ENCODE assay signal across 9 mouse cellular contexts in genomic region chr6:112865021-112865531, GRCm38 (mm10).
DNase-seq lines count a peak whose midpoint lies in the region; ATAC-seq lines count a peak whose summit lies in the region.
"Had no signal": no experiment of that assay in that cellular context is flagged by ENCODE, and none has a peak within 500 bp of the region (broad histone marks: within the 10 kb centered on the region; RNA-seq: fewer than 3 reads in every experiment).

No protein-coding gene starts in this region.

- H3K9me3 ChIP-seq in embryonic facial prominence, embryonic 14.5 days (ENCODE audit: control insufficient read depth, low read length), result no peaks in the 10 kb centered on the region
- H3K9me3 ChIP-seq in hindbrain, embryonic 15.5 days, result no peaks in the 10 kb centered on the region

- peak; percentile 43 for DNase-seq in kidney, postnatal 10 days
- no peak for DNase-seq in kidney, adult 18-20 months
- DNase-seq in embryonic facial prominence, embryonic 14.5 days (ENCODE audit: low spot score), result peak; percentile 64
- peak; percentile 75 for DNase-seq in ovary, adult 18-20 months (ENCODE audit: low spot score)
- DNase-seq in c-Kit-positive CD71-positive TER-119-positive erythroid progenitor cells, embryonic 14.5 days (ENCODE audit: low spot score), result no peak
- no peak for DNase-seq in adrenal gland, adult 18-20 months (ENCODE audit: low spot score in 2 of 2)
- DNase-seq in thymus, postnatal 25 days, result no peak

- peak overlapping the region; percentile 55; the same call in 1 of the 2 replicates for H3K27ac ChIP-seq in embryonic facial prominence, embryonic 14.5 days (replicated peaks; ENCODE audit: low read depth, low read length)
- H3K27ac ChIP-seq in hindbrain, embryonic 15.5 days (replicated peaks), result peak overlapping the region; percentile 59

- no peaks in the 10 kb centered on the region for H3K36me3 ChIP-seq in embryonic facial prominence, embryonic 14.5 days (ENCODE audit: control insufficient read depth, insufficient read depth, low read length)
- no peaks in the 10 kb centered on the region for H3K36me3 ChIP-seq in hindbrain, embryonic 15.5 days

- no peak overlapping the region for H3K9ac ChIP-seq in embryonic facial prominence, embryonic 14.5 days (ENCODE audit: low read depth, low read length)
- no peak overlapping the region for H3K9ac ChIP-seq in hindbrain, embryonic 15.5 days

- no peak overlapping the region for H3K4me2 ChIP-seq in embryonic facial prominence, embryonic 14.5 days (ENCODE audit: low read depth, low read length)
- H3K4me2 ChIP-seq in hindbrain, embryonic 15.5 days, result no peak overlapping the region

- H3K4me3 ChIP-seq in embryonic facial prominence, embryonic 14.5 days (ENCODE audit: low read depth, low read length), result no peak overlapping the region
- no peak overlapping the region for H3K4me3 ChIP-seq in hindbrain, embryonic 15.5 days

- 21% methylated on average over 6 of the region's 6 CpGs for WGBS in embryonic facial prominence, embryonic 14.5 days
- WGBS in hindbrain, embryonic 15.5 days, result 13% methylated on average over 6 of the region's 6 CpGs

- no peaks in the 10 kb centered on the region for H3K27me3 ChIP-seq in embryonic facial prominence, embryonic 14.5 days (replicated peaks; ENCODE audit: control insufficient read depth, insufficient read depth, low read length)
- H3K27me3 ChIP-seq in hindbrain, embryonic 15.5 days, result no peaks in the 10 kb centered on the region
- H3K27me3 ChIP-seq: Patski had no signal

- ATAC-seq in embryonic facial prominence, embryonic 14.5 days (ENCODE audit: low read depth), result peak; percentile 51; the same call in 1 of the 2 replicates
- peak; percentile 71 for ATAC-seq in hindbrain, embryonic 15.5 days (ENCODE audit: low FRiP score, low read depth)
- ATAC-seq: Patski had no signal

- peaks cover 15% of the 10 kb centered on the region for H3K4me1 ChIP-seq in embryonic facial prominence, embryonic 14.5 days (ENCODE audit: control insufficient read depth, insufficient read depth, low read length)
- peaks cover 58% of the 10 kb centered on the region for H3K4me1 ChIP-seq in hindbrain, embryonic 15.5 days (replicated peaks)

Comparison
In these comparisons a context has a peak if more than half of its experiments do, and no peak if none do; other contexts are left out.
1. DNase-seq: peak in kidney, postnatal 10 days (single experiment), embryonic facial prominence, embryonic 14.5 days (single experiment) and ovary, adult 18-20 months (single experiment); none in kidney, adult 18-20 months (single experiment), c-Kit-positive CD71-positive TER-119-positive erythroid progenitor cells, embryonic 14.5 days (single experiment), adrenal gland, adult 18-20 months (0 of 2) and thymus, postnatal 25 days (single experiment).